Mouse (Mus musculus) megakaryocyte, embryonic 14.5 days (primary cell): ENCODE data around the gene Rnf213.

Source experiments
- FLI1 ChIP-seq: IDR thresholded peaks from 2 replicates; pipeline ENCODE4 v1.6.1; 2012; ENCODE audit warnings: low read length, inconsistent platforms, mixed read lengths
- GATA1 ChIP-seq: IDR thresholded peaks from 3 replicates; pipeline ENCODE4 v1.6.1; 2012; ENCODE audit warnings: mixed read lengths, low read length, inconsistent platforms, borderline replicate concordance

- TF ChIP-seq GATA1 = no peak
- TF ChIP-seq FLI1 = no peak
These were observed 133.4 kb downstream of the Rnf213 start for GRCm38 (mm10) chr11:119526068-119526966.
